Mouse (Mus musculus) CH12.LX (cell line): ENCODE data around the gene Gramd1b. TPM values are rescaled to one million over a fixed set of nuclear protein-coding genes. Genes with fewer than 3 reads are reported as not detected.

Experiments used
- DNase-seq: peaks from one replicate; pipeline ENCODE4 v3.0.0-alpha.2; 2013; ENCODE audit errors: extremely low read depth
- H3K27ac ChIP-seq: 2 replicates; pipeline ENCODE4 v1.5.1; 2012; ENCODE audit warnings: low read depth, mild to moderate bottlenecking, control low read depth, moderate library complexity; ENCODE audit not compliant: insufficient read depth
- H3K27me3 ChIP-seq: replicated peaks from 2 replicates; pipeline ENCODE3; 2012; ENCODE audit warnings: inconsistent platforms
- H3K36me3 ChIP-seq, 2 experiments: replicated peaks in 1 of 2; 2 replicates each; pipeline versions ENCODE3 to v1.6.1; 2012; ENCODE audit warnings: inconsistent platforms in 1 of 2, low read length in 1 of 2, mild to moderate bottlenecking in 1 of 2, mixed read lengths in 1 of 2, moderate library complexity in 1 of 2; ENCODE audit not compliant: control insufficient read depth in 1 of 2, insufficient read depth in 1 of 2
- H3K4me1 ChIP-seq, 2 experiments: 2 replicates each; pipeline ENCODE4 v1.6.1; 2012; ENCODE audit warnings: inconsistent platforms in 1 of 2, moderate library complexity in 1 of 2; ENCODE audit not compliant: insufficient read depth in 2 of 2, control insufficient read depth in 1 of 2
- H3K4me2 ChIP-seq: 2 replicates; pipeline ENCODE4 v1.6.1; 2012; ENCODE audit warnings: low read depth, mild to moderate bottlenecking, control low read depth; ENCODE audit not compliant: poor library complexity, insufficient read depth, severe bottlenecking
- H3K4me3 ChIP-seq, 3 experiments: fragments of 150-350 bp in 1 of 3; sonication (generic) in 1 of 3; replicated peaks in 1 of 3; 2 replicates each; pipeline versions ENCODE3 to v1.5.1; 2011 to 2012; ENCODE audit warnings: low read depth in 2 of 3, low read length in 2 of 3, mild to moderate bottlenecking in 2 of 3, moderate library complexity in 2 of 3, control low read depth in 1 of 3, improper control_type of control experiment in 1 of 3, inconsistent platforms in 1 of 3, mixed read lengths in 1 of 3; ENCODE audit not compliant: poor library complexity in 1 of 3
- H3K79me2 ChIP-seq: replicated peaks from 2 replicates; pipeline ENCODE4 v1.6.1; 2012; ENCODE audit warnings: mild to moderate bottlenecking, moderate library complexity; ENCODE audit not compliant: control insufficient read depth, poor library complexity, insufficient read depth, severe bottlenecking; ENCODE audit errors: extremely low read depth
- H3K9ac ChIP-seq: 2 replicates; pipeline ENCODE4 v1.6.1; 2012; ENCODE audit warnings: low read depth, mild to moderate bottlenecking, control low read depth, moderate library complexity; ENCODE audit not compliant: insufficient read depth
- H3K9me3 ChIP-seq: replicated peaks from 2 replicates; pipeline ENCODE3; 2012; ENCODE audit warnings: low read length, inconsistent platforms, mixed read lengths
- CHD2 ChIP-seq: IDR thresholded peaks from 2 replicates; pipeline ENCODE4 v1.6.1; 2011; ENCODE audit warnings: low read length, improper control_type of control experiment
- CTCF ChIP-seq, 2 experiments: IDR thresholded peaks in 1 of 2; conservative IDR thresholded peaks in 1 of 2; 2 replicates each; pipeline ENCODE4 v1.5.1; 2011 to 2012; ENCODE audit warnings: low read depth in 2 of 2, low read length in 2 of 2, improper control_type of control experiment in 1 of 2, inconsistent platforms in 1 of 2, mild to moderate bottlenecking in 1 of 2, moderate library complexity in 1 of 2
- ETS1 ChIP-seq: conservative IDR thresholded peaks from 2 replicates; pipeline ENCODE4 v1.6.1; 2012; ENCODE audit warnings: low read depth, mild to moderate bottlenecking, inconsistent platforms, low read length, improper control_type of control experiment, moderate library complexity
- IRF4 ChIP-seq: IDR thresholded peaks from 2 replicates; pipeline ENCODE4 v1.6.1; 2014; ENCODE audit warnings: low read depth, mild to moderate bottlenecking, inconsistent platforms, low read length, improper control_type of control experiment
- JUND ChIP-seq: conservative IDR thresholded peaks from 2 replicates; pipeline ENCODE4 v1.6.1; 2011; ENCODE audit warnings: low read depth, low read length, improper control_type of control experiment
- KAT2A ChIP-seq: IDR thresholded peaks from 2 replicates; pipeline ENCODE4 v1.6.1; 2012; ENCODE audit warnings: low read length, improper control_type of control experiment, inconsistent platforms; ENCODE audit not compliant: insufficient replicate concordance
- MAFK ChIP-seq: IDR thresholded peaks from 2 replicates; pipeline ENCODE4 v1.6.1; 2011; ENCODE audit warnings: low read length, improper control_type of control experiment; ENCODE audit not compliant: insufficient replicate concordance
- MXI1 ChIP-seq: IDR thresholded peaks from 2 replicates; pipeline ENCODE4 v1.6.1; 2011; ENCODE audit warnings: mild to moderate bottlenecking, low read depth, low read length, improper control_type of control experiment
- MYC ChIP-seq: IDR thresholded peaks from 2 replicates; pipeline ENCODE4 v1.6.1; 2011; ENCODE audit warnings: low read depth, mild to moderate bottlenecking, improper control_type of control experiment, low read length
- NRF1 ChIP-seq: IDR thresholded peaks from 2 replicates; pipeline ENCODE4 v1.6.1; 2014; ENCODE audit warnings: low read depth, mild to moderate bottlenecking, inconsistent platforms, low read length, improper control_type of control experiment, moderate library complexity
- PAX5 ChIP-seq: IDR thresholded peaks from 2 replicates; pipeline ENCODE4 v1.6.1; 2012; ENCODE audit warnings: low read length, inconsistent platforms, mixed read lengths
- POLR2A ChIP-seq: IDR thresholded peaks from 2 replicates; pipeline ENCODE4 v1.6.1; 2011; ENCODE audit warnings: low read depth, mild to moderate bottlenecking, improper control_type of control experiment, low read length
- POLR2AphosphoS2 ChIP-seq: IDR thresholded peaks from 2 replicates; pipeline ENCODE4 v1.6.1; 2011; ENCODE audit warnings: low read depth, low read length, improper control_type of control experiment
- RCOR1 ChIP-seq: conservative IDR thresholded peaks from 2 replicates; pipeline ENCODE4 v1.6.1; 2012; ENCODE audit warnings: low read depth, mild to moderate bottlenecking, inconsistent platforms, low read length, improper control_type of control experiment
- SIN3A ChIP-seq: IDR thresholded peaks from 2 replicates; pipeline ENCODE4 v1.6.1; 2012; ENCODE audit warnings: low read length, improper control_type of control experiment, inconsistent platforms
- TCF12 ChIP-seq: IDR thresholded peaks from 2 replicates; pipeline ENCODE4 v1.6.1; 2014; ENCODE audit warnings: low read depth, mild to moderate bottlenecking, inconsistent platforms, low read length, improper control_type of control experiment
- UBTF ChIP-seq: IDR thresholded peaks from 2 replicates; pipeline ENCODE4 v1.6.1; 2012; ENCODE audit warnings: low read depth, mild to moderate bottlenecking, inconsistent platforms, low read length, improper control_type of control experiment, moderate library complexity
- USF2 ChIP-seq: conservative IDR thresholded peaks from 2 replicates; pipeline ENCODE4 v1.6.1; 2011; ENCODE audit warnings: low read depth, low read length, improper control_type of control experiment
- ZC3H11A ChIP-seq: IDR thresholded peaks from 2 replicates; pipeline ENCODE4 v1.6.1; 2012; ENCODE audit warnings: low read depth, mild to moderate bottlenecking, inconsistent platforms, low read length, improper control_type of control experiment
- ZKSCAN1 ChIP-seq: IDR thresholded peaks from 2 replicates; pipeline ENCODE4 v1.6.1; 2012; ENCODE audit warnings: low read depth, inconsistent platforms, low read length, improper control_type of control experiment, borderline replicate concordance
- dilution Hi-C: fragments of 300-500 bp; cut with MboI; formaldehyde crosslinking; loops from 2 replicates; pipeline ENCODE4 v1.14.3; 2020; ENCODE audit warnings: low sequenced_read_pairs; ENCODE audit not compliant: extremely low pct_unique_long_range_greater_than_20kb, extremely low pct_ligation_motif_present
- in situ Hi-C: fragments of 300-500 bp; cut with MboI; formaldehyde crosslinking; loops from 3 replicates; pipeline ENCODE4 v1.14.3; 2019; ENCODE audit warnings: low sequenced_read_pairs, low pct_ligation_motif_present, low pct_unique_long_range_greater_than_20kb, mixed read lengths
- polyA plus RNA-seq: library from polyadenylated mRNA; unstranded; fragments of >175 nt; gene quantifications from 2 replicates; pipeline ENCODE4 v1.2.1, GENCODE M21; 2012; ENCODE audit warnings: low read depth; ENCODE audit not compliant: insufficient read length
- total RNA-seq, 2 experiments: library from RNA; depleted of rRNA; stranded (reverse); fragments of 300-350 nt in 1 of 2; fragments of >200 nt in 1 of 2; gene quantifications; 2 replicates each; pipeline ENCODE4 v1.2.3; 2012 to 2014

The Gramd1b gene
- total and polyA plus RNA-seq, 3 experiments, result 13.3 to 40.8 (median 16.7) TPM

DNA sequence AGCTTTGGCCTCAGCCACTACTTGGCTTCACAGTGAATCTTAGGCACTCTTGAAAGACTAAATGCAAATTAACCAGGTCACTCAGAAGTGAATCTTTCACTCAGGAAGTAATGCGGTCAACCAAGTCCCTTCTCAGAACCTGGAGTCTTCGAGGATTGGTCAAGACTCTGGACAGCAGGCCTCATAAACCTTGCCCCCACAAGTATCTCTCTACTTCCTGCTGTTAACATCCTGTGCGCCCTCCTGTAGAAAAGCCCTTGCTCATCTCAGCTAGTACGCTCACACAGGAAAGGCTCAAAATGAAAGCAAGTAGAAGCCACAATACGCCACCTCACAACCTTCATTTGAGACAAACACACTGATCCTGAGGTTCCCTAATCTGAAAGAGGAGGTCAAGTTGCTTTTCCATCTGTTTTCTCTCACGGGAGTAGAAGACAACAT lies 107.7 kb downstream of the Gramd1b start (continued):
- TF ChIP-seq MXI1 (peak; percentile 72), ZKSCAN1 (no peak), MYC (peak; percentile 1), POLR2AphosphoS2 (no peak), ZC3H11A (no peak), NRF1 (no peak), CTCF (conservative IDR thresholded peaks at IDR 0.05 in 1 of 2, IDR thresholded peaks at IDR 0.05 in 1 of 2; ENCODE audit: low read depth in 2 of 2, low read length in 2 of 2) (no peak), TCF12 (peak; percentile 57), KAT2A (no peak), RCOR1 (no peak), UBTF (no peak)
- TF ChIP-seq, all 38 proteins: peak for 14

DNA sequence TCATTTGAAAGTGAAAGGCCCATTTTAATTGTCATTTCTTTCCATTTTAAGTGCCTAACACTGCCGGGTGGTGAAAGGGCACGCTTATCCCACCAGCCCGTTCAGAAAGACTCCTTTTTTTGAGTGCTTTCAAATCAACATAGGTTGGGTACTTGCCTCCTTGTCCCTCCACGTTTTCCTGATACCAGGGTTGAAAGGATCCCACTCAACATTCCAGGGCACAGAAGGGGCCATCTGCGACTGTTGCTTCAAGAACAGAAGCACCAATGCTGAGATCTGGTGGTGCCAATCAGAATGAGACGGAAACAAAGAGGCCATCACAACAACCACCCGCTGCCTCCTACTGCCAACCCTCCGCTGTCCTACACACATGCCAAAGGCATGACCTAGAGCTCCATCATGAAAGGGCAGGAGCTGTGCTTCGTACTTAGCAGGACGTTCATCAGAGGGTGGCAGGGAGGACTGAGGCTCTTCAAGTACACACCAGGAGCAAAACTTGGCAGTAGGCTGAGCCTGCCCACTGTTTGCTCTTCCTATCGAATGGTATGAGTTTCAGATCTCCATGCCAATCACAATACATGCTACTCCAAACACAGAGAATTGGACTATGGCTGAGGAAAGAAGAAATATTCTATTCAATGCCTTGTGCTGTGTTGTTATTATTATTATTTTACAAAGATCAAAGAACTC lies 108.7 kb downstream of the Gramd1b start:
- TF ChIP-seq JUND (no peak), MYC (no peak), PAX5 (no peak)
- Histone ChIP-seq H3K79me2 (no peaks in the 10 kb centered on the region; the same call in none of the 2 replicates), H3K4me3 (peak overlapping the region; percentile 60 to 72 (median 68)), H3K4me2 (peak overlapping the region; percentile 65), H3K27me3 (no peaks in the 10 kb centered on the region), H3K36me3 (peaks cover 0 to 35% of the 10 kb centered on the region in 2 experiments), H3K4me1 (peaks cover 4 to 28% of the 10 kb centered on the region in 2 experiments; a peak in 3 of 4 replicates), H3K9ac (peak overlapping the region; percentile 60), H3K9me3 (peaks cover 11% of the 10 kb centered on the region), H3K27ac (peak overlapping the region; percentile 18; the same call in 1 of the 2 replicates)
- in situ Hi-C loops, result loop anchor here (25.0 kb wide), 1 partner anchor 340 kb away; no protein-coding TSS in a partner anchor
- peak; percentile 34 for DNase-seq
- dilution Hi-C loops, result no loop called here

DNA sequence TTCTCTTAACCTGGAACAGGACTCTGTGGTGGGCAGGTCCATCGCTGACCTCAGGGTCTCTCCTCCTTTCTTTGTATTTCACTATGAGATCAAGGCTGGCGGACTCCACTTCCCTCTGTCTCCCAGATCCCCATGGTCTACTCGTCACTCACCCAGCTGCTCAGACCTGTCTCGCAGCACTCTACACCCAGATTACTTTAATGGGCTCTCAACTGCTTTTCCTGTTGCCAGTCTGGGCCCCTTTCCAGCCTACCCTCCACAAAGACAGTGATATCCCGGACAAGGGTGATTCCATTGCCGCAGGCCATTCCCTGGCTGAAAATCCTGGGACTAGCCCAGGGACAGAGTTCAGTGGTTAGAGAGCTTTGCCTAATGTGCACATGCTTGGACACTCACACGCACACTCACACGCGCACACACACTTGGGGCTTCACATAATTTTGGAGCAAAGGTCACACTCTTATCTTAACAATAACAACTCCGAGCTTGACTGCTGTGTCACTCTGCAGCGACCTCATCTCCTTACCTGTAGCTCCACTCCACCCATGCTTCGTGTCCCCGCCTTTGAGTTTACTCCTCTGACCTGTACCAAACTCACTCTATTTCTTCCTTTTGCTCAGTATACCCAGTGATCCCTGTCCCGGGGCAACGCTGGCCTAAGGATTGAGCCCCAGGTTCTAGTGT lies 110.4 kb downstream of the Gramd1b start:
- H3K4me2 ChIP-seq, result no peak overlapping the region
- H3K79me2 ChIP-seq, result no peaks in the 10 kb centered on the region; the same call in none of the 2 replicates
- H3K9me3 ChIP-seq, result peaks cover 16% of the 10 kb centered on the region
- no peak overlapping the region for H3K9ac ChIP-seq
- no peak for DNase-seq
- H3K4me3 ChIP-seq, result no peak overlapping the region
- peaks cover 4 to 30% of the 10 kb centered on the region in 2 experiments; a peak in 3 of 4 replicates for H3K4me1 ChIP-seq
- dilution Hi-C loops, result no loop called here
- no peak overlapping the region for H3K27ac ChIP-seq
- in situ Hi-C loops, result loop anchor here (25.0 kb wide), 1 partner anchor 342 kb away; no protein-coding TSS in a partner anchor
- no peaks in the 10 kb centered on the region for H3K27me3 ChIP-seq
- no peak for TF ChIP-seq RCOR1
- TF ChIP-seq IRF4, result no peak
- TF ChIP-seq MXI1, result no peak
- TF ChIP-seq USF2, result no peak
- TF ChIP-seq POLR2AphosphoS2, result no peak
- TF ChIP-seq MAFK, result no peak
- TF ChIP-seq ETS1, result no peak
- no peak for TF ChIP-seq CHD2
- no peak for TF ChIP-seq NRF1
- no peak for TF ChIP-seq ZKSCAN1
- TF ChIP-seq UBTF, result no peak
- no peak for TF ChIP-seq SIN3A
- no peak for TF ChIP-seq MYC
- no peak for TF ChIP-seq POLR2A
- peaks cover 0 to 47% of the 10 kb centered on the region in 2 experiments for H3K36me3 ChIP-seq
